Mouse (Mus musculus): ENCODE results near the gene Zfp994.
"Not testable (repeated sequence)": the region's sequence is repeated elsewhere in the genome, so short reads cannot be mapped to it uniquely, and the experiment has no call there.

Zfp994 gene

DNA sequence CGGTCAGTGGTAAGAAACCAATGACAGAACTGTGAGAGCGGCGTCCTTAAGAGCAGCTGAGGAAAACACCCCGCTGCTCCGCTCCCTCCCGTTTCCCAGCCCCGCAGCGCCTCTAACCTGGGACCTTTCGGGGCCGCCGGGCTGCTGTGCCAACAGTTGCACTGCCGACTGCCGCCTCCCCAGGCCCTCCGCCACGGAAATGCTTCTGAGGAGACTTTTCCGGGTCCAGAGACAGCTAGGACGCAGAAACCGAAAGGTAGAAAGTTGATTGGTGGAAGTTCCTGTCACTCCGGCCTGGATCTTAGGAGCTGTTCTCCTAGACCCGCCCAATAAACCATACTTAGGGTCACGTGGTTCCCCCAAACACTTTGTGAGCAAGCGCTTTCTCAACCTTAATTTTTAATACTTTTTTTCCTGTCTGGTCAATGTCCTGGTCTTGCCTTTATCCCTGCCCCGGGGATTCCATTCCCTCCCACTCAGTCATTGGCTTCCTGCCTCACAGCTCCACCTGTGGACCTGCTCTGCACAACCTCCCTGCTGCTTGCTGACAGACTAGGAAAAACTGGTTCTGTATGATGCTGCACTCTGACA is at the start of gene Zfp994:
TSS of gene Zfp994 (minus strand) at position 195 of the 591 bp plus-strand sequence.
- DNase-seq = peak; percentile 88 to 94

DNA sequence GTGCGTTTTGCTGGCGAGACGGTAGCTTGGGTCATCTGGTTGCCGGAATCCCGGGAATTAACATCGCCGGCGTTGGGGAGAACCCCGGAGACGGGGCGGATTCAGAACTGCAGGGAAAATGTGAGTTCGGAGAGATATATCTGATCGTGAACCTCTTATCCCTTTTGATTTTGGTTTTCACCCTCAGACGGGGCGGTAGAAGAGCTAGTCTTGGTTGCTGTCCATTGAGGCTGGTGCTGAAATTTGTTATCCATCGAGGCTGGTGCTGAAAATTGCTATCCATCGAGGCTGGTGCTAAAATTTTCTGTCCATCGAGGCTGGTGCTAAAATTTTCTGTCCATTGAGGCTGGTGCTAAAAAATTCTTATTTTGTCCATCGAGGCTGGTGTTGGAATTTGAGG is 5.3 kb upstream of the Zfp994 start:
- peak in 1 of 2 experiments; percentile 20 for DNase-seq

DNA sequence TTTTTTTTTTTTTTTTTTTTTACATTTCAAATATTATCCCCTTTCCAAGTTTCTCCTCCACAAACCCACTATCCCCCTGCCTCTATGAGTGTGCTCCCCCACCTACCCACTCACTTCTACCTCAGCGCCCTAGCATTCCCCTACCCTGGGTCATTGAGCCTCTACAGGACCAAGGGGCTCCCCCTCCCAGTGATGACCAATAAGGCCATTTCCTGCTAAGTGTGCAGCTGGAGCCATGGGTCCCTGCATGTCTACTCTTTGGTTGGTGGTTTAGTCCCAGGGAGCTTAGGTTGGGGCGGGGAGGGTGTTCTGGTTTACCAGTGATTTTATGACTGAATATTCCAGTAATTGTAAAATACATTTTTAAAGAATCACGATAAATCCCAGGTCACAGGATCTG is 401 bp downstream of the Zfp994 start:
- peak in 1 of 2 experiments; percentile 12 for DNase-seq

DNA sequence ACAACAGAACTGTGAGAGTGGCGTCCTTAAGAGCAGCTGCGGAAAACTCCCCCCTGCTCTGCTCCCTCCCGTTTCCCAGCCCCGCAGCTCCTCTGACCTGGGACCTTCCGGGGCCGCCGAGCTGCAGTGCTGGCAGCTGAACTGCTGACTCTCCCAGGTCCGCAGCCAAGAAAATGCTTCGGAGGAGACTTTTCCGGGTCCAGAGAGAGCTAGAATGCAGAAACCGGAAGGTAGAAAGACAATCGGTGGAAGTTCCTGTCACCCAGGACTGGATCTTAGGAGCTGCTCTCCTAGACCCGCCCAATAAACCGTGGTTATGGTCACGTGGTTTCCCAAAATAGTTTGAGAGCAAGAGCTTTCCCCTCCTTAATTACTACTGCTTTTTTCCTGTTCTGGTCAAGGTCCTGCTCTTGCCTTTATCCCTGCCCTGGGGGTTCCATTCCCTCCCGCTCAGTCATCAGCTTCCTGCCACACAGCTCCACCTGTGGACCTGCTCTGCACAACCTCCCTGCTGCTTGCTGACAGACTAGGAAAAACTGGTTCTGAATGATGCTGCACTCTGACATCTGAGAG is 59.6 kb downstream of the Zfp994 start, which contains the start of gene Zfp947:
TSS of gene Zfp947 (minus strand) at position 469 of the 573 bp plus-strand sequence.
- DNase-seq = peak; percentile 47 to 63

DNA sequence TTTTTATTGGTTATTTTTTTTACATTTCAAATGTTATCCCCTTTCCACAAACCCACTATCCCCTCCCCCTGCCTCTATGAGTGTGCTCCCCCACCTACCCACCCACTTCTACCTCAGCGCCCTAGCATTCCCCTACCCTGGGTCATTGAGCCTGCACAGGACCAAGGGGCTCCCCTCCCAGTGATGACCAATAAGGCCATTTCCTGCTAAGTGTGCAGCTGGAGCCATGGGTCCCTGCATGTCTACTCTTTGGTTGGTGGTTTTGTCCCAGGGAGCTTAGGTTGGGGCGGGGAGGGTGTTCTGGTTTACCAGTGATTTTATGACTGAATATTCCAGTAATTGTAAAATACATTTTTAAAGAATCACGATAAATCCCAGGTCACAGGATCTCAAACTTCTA is 60.1 kb downstream of the Zfp994 start:
- not testable (repeated sequence) for DNase-seq

DNA sequence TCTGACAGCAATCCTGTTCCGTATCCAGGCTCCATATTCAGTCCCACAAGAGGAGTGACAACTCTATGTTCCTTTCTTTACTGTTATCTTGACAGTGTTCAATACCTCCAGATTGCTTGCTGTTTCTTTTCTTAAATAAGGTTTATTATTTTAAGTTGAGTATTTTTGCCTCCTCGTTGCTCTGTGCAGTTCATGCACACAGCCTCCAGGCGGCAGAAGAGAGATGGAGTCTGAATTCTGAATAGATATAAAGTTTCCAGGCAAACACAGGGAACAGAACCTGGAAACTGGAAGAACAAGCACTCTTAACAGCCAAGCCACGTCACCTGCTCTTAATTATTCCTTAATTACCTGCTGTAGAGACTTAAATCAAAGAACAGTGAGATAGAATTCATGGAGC is 71.5 kb downstream of the Zfp994 start:
- not testable (repeated sequence) for DNase-seq
